Mouse (Mus musculus): ENCODE measurements around the gene Stk32c. TPM values are rescaled to one million over a fixed set of nuclear protein-coding genes. Genes with fewer than 3 reads are reported as not detected.

Stk32c gene
- polyA plus RNA-seq, 1 experiment from 2014 or later, result 0.11 TPM

DNA sequence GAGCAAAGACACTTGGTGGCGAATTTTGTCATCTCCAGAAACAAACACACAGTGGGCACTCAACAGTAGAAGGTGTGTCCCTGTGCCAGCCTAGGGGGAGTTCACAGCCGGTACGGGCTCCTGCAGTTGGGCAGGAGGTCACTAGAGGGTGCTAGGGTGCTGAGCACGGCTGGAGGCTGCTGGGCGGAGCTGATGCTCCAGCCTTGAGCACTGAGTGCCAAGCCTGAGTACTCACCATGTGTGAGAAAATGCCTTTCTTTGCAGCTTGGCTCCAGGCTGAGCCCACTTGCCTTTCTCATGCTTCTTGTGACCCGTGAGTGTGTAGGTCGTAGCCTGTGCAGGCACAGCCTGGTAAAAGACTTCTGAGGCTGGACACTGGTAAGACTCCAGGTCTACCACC, 20.6 kb upstream of the Stk32c start:
- 0% methylated on average over 7 of the region's 7 CpGs for WGBS
- Histone ChIP-seq H3K9ac (ENCODE audit: low read length) (no peak overlapping the region), H3K4me3 (ENCODE audit: low read depth, low read length) (no peak overlapping the region), H3K27me3 (ENCODE audit: control insufficient read depth, insufficient read depth, low read length) (no peaks in the 10 kb centered on the region), H3K9me3 (ENCODE audit: control insufficient read depth, low read length) (no peaks in the 10 kb centered on the region), H3K27ac (replicated peaks) (no peak overlapping the region), H3K36me3 (ENCODE audit: control insufficient read depth, insufficient read depth, low read length) (no peaks in the 10 kb centered on the region), H3K4me2 (replicated peaks; ENCODE audit: low read depth) (no peak overlapping the region), H3K4me1 (replicated peaks; ENCODE audit: control insufficient read depth, insufficient read depth) (no peaks in the 10 kb centered on the region)
- no peak for TF ChIP-seq EP300 (optimal IDR thresholded peaks at IDR 0.05)
- TF ChIP-seq CTCF (IDR thresholded peaks at IDR 0.05; ENCODE audit: low read depth), result peak; percentile 98
- ATAC-seq (ENCODE audit: low FRiP score, low TSS enrichment), result peak; percentile 83
- DNase-seq (ENCODE audit: low spot score), result peak; percentile 90

DNA sequence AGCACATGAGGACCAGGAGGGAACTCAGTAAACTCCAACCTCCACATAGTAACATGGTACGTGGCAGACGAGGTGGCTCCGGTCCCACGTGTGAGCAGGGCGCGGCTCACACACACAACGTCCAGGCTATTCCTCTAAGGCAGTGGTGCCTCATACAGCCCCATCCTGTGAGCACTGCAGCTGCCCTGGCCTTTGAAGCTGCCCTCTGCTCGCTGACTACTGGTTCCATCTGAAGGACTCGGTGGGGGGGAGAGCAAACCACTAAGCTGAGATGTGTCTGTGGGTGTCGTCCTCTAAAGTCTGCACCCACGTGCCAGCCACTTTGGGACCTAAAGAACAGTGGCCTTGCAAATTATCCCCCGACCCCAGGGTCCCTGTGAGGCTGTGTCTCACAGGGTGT, 17.1 kb upstream of the Stk32c start:
- H3K4me1 ChIP-seq (replicated peaks; ENCODE audit: control insufficient read depth, insufficient read depth), result no peaks in the 10 kb centered on the region
- no peak overlapping the region for H3K4me2 ChIP-seq (replicated peaks; ENCODE audit: low read depth)
- DNase-seq (ENCODE audit: low spot score), result no peak
- TF ChIP-seq EP300 (optimal IDR thresholded peaks at IDR 0.05), result no peak
- TF ChIP-seq CTCF (IDR thresholded peaks at IDR 0.05; ENCODE audit: low read depth), result no peak
- 77% methylated on average over 12 of the region's 12 CpGs for WGBS
- no peaks in the 10 kb centered on the region for H3K9me3 ChIP-seq (ENCODE audit: control insufficient read depth, low read length)
- no peaks in the 10 kb centered on the region for H3K27me3 ChIP-seq (ENCODE audit: control insufficient read depth, insufficient read depth, low read length)
- H3K27ac ChIP-seq (replicated peaks), result no peak overlapping the region
- ATAC-seq (ENCODE audit: low FRiP score, low TSS enrichment), result no peak
- H3K36me3 ChIP-seq (ENCODE audit: control insufficient read depth, insufficient read depth, low read length), result no peaks in the 10 kb centered on the region
- H3K4me3 ChIP-seq (ENCODE audit: low read depth, low read length), result no peak overlapping the region
- H3K9ac ChIP-seq (ENCODE audit: low read length), result no peak overlapping the region

GRCm38 (mm10) chr7:139229837-139230236, 16.7 kb upstream of the Stk32c start:
- Histone ChIP-seq H3K9ac (ENCODE audit: low read length) (no peak overlapping the region), H3K9me3 (ENCODE audit: control insufficient read depth, low read length) (no peaks in the 10 kb centered on the region), H3K4me1 (replicated peaks; ENCODE audit: control insufficient read depth, insufficient read depth) (no peaks in the 10 kb centered on the region), H3K4me2 (replicated peaks; ENCODE audit: low read depth) (no peak overlapping the region), H3K36me3 (ENCODE audit: control insufficient read depth, insufficient read depth, low read length) (no peaks in the 10 kb centered on the region), H3K27me3 (ENCODE audit: control insufficient read depth, insufficient read depth, low read length) (no peaks in the 10 kb centered on the region), H3K27ac (replicated peaks) (no peak overlapping the region), H3K4me3 (ENCODE audit: low read depth, low read length) (no peak overlapping the region)
- DNase-seq (ENCODE audit: low spot score), result no peak
- no peak for ATAC-seq (ENCODE audit: low FRiP score, low TSS enrichment)
- TF ChIP-seq EP300 (optimal IDR thresholded peaks at IDR 0.05), result no peak
- TF ChIP-seq CTCF (IDR thresholded peaks at IDR 0.05; ENCODE audit: low read depth), result no peak
- WGBS, result 75% methylated on average over 5 of the region's 5 CpGs

GRCm38 (mm10) chr7:139228447-139229171, 15.5 kb upstream of the Stk32c start:
- Histone ChIP-seq H3K9me3 (ENCODE audit: control insufficient read depth, low read length) (no peaks in the 10 kb centered on the region), H3K4me3 (ENCODE audit: low read depth, low read length) (no peak overlapping the region), H3K4me2 (replicated peaks; ENCODE audit: low read depth) (no peak overlapping the region), H3K27ac (replicated peaks) (no peak overlapping the region), H3K9ac (ENCODE audit: low read length) (no peak overlapping the region), H3K36me3 (ENCODE audit: control insufficient read depth, insufficient read depth, low read length) (no peaks in the 10 kb centered on the region), H3K4me1 (replicated peaks; ENCODE audit: control insufficient read depth, insufficient read depth) (no peaks in the 10 kb centered on the region), H3K27me3 (ENCODE audit: control insufficient read depth, insufficient read depth, low read length) (no peaks in the 10 kb centered on the region)
- WGBS, result 65% methylated on average over 6 of the region's 6 CpGs
- no peak for DNase-seq (ENCODE audit: low spot score)
- no peak for ATAC-seq (ENCODE audit: low FRiP score, low TSS enrichment)
- TF ChIP-seq CTCF (IDR thresholded peaks at IDR 0.05; ENCODE audit: low read depth), result no peak

DNA sequence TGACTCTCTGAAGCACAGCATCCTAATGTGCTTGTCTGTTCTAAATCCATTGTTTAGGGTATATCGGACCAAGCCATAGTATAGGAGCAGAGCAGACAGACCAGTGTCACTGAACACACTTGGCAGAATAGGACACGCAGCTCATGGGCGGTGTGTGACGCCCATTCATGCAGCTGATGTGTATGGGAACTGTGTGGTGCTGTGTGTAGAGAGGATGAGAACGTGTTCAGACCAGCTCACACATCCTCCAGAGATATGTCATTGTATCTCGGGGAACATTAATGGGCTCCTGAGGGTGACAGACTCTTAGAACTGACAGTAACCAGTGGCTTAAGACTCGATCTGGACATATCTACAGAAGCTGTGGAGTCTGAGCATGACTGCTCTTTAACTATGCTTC, 13.3 kb upstream of the Stk32c start:
- Histone ChIP-seq H3K27me3 (ENCODE audit: control insufficient read depth, insufficient read depth, low read length) (no peaks in the 10 kb centered on the region), H3K9me3 (ENCODE audit: control insufficient read depth, low read length) (no peaks in the 10 kb centered on the region), H3K36me3 (ENCODE audit: control insufficient read depth, insufficient read depth, low read length) (no peaks in the 10 kb centered on the region), H3K9ac (ENCODE audit: low read length) (no peak overlapping the region), H3K4me1 (replicated peaks; ENCODE audit: control insufficient read depth, insufficient read depth) (no peaks in the 10 kb centered on the region), H3K4me3 (ENCODE audit: low read depth, low read length) (no peak overlapping the region), H3K4me2 (replicated peaks; ENCODE audit: low read depth) (no peak overlapping the region), H3K27ac (replicated peaks) (no peak overlapping the region)
- TF ChIP-seq EP300 (optimal IDR thresholded peaks at IDR 0.05), result no peak
- no peak for TF ChIP-seq CTCF (IDR thresholded peaks at IDR 0.05; ENCODE audit: low read depth)
- 66% methylated on average over 7 of the region's 7 CpGs for WGBS
- DNase-seq (ENCODE audit: low spot score), result no peak
- no peak for ATAC-seq (ENCODE audit: low FRiP score, low TSS enrichment)

GRCm38 (mm10) chr7:139224725-139225124, 11.6 kb upstream of the Stk32c start:
- Histone ChIP-seq H3K4me1 (replicated peaks; ENCODE audit: control insufficient read depth, insufficient read depth) (no peaks in the 10 kb centered on the region), H3K36me3 (ENCODE audit: control insufficient read depth, insufficient read depth, low read length) (no peaks in the 10 kb centered on the region), H3K9me3 (ENCODE audit: control insufficient read depth, low read length) (no peaks in the 10 kb centered on the region), H3K4me3 (ENCODE audit: low read depth, low read length) (no peak overlapping the region), H3K27me3 (ENCODE audit: control insufficient read depth, insufficient read depth, low read length) (no peaks in the 10 kb centered on the region), H3K9ac (ENCODE audit: low read length) (no peak overlapping the region), H3K4me2 (replicated peaks; ENCODE audit: low read depth) (no peak overlapping the region), H3K27ac (replicated peaks) (no peak overlapping the region)
- DNase-seq (ENCODE audit: low spot score) (no peak), ATAC-seq (ENCODE audit: low FRiP score, low TSS enrichment) (no peak)
- WGBS, result 53% methylated on average over 8 of the region's 8 CpGs
- TF ChIP-seq CTCF (IDR thresholded peaks at IDR 0.05; ENCODE audit: low read depth) (no peak), EP300 (optimal IDR thresholded peaks at IDR 0.05) (no peak)
